8 mouse cellular contexts compared by ENCODE assay signal in genomic region chr3:105704031-105705008, GRCm38 (mm10). TPM values are rescaled to one million over a fixed set of nuclear protein-coding genes. Genes with fewer than 3 reads are reported as not detected.
DNase-seq lines count a peak whose midpoint lies in the region; ATAC-seq and TF ChIP-seq lines count a peak whose summit lies in the region.

Inka2 (plus strand) TSS chr3:105704599.

- H3K9ac ChIP-seq in hindbrain, postnatal 0 days (replicated peaks; ENCODE audit: low read length), result peak within 1 kb of the TSS; percentile 56

- H3K4me1 ChIP-seq in hindbrain, postnatal 0 days (ENCODE audit: insufficient read depth, low read length), result no peaks in the 10 kb centered on the region; the same call in 1 of the 2 replicates

- no peak for TF ChIP-seq CTCF in gastrocnemius, adult 2 months (IDR thresholded peaks at IDR 0.05)
- TF ChIP-seq CTCF in hindbrain, postnatal 0 days (IDR thresholded peaks at IDR 0.05; ENCODE audit: low read depth), result no peak

- H3K4me2 ChIP-seq in hindbrain, postnatal 0 days (ENCODE audit: low read depth, low read length), result peak within 1 kb of the TSS; percentile 87

- peak; percentile 93 for ATAC-seq in hindbrain, postnatal 0 days
- ATAC-seq in megakaryocyte progenitor cell, adult 5-6 weeks (replicated peaks; ENCODE audit: poor library complexity), result peak; percentile 84

- DNase-seq in adipocyte (ENCODE audit: low spot score), result peak; percentile 66
- peak; percentile 51 to 77 for DNase-seq in cerebellum, postnatal 4 days (ENCODE audit: low spot score in 2 of 2)
- DNase-seq in gastrocnemius, adult 2 months, result peak; percentile 91
- peak; percentile 92 for DNase-seq in hindbrain, postnatal 0 days (ENCODE audit: low spot score)
- DNase-seq in left cerebral cortex, postnatal 10 days (ENCODE audit: extremely low spot score in 1 of 2, low spot score in 2 of 2), result peak; percentile 81 to 88
- peak; percentile 77 for DNase-seq in right cerebral cortex, postnatal 14 days
- peak; percentile 68 to 71 for DNase-seq in urinary bladder, postnatal 4 days (ENCODE audit: low spot score in 2 of 2)

- 0 out of 2 replicates have a peak, but pooled peaks cover 4% of the 10 kb centered on the region for H3K27me3 ChIP-seq in hindbrain, postnatal 0 days (ENCODE audit: insufficient read depth, low read length)

- H3K36me3 ChIP-seq in hindbrain, postnatal 0 days (ENCODE audit: insufficient read depth, low read length), result no peaks in the 10 kb centered on the region

- H3K27ac ChIP-seq in gastrocnemius, adult 2 months, result peak within 1 kb of the TSS; percentile 92
- peak within 1 kb of the TSS; percentile 78 for H3K27ac ChIP-seq in hindbrain, postnatal 0 days

- intact Hi-C loops in gastrocnemius, adult 2 months (cut with DNase I), result loop anchor here (1.0 kb wide), 1 partner anchor 10 kb away; no protein-coding TSS in a partner anchor
- intact Hi-C loops in left cerebral cortex, postnatal 10 days (cut with DNase I), result no loop called here

- WGBS in hindbrain, postnatal 0 days, result 2% methylated on average over 40 of the region's 43 CpGs

- no peaks in the 10 kb centered on the region for H3K9me3 ChIP-seq in hindbrain, postnatal 0 days (ENCODE audit: low read length)

- H3K4me3 ChIP-seq in gastrocnemius, adult 2 months, result peak within 1 kb of the TSS; percentile 81
- peak within 1 kb of the TSS; percentile 52 for H3K4me3 ChIP-seq in hindbrain, postnatal 0 days (ENCODE audit: low read length)

RNA-seq across cellular contexts. Expression of gene Inka2, which starts in this region (rescaled TPM):
- 1 to 10 TPM; 2.9 to 4.5 TPM for total RNA-seq in gastrocnemius, adult 2 months (2021)
- 11.1 and 15.0 TPM in 2 replicates for total RNA-seq in hindbrain, postnatal 0 days (2014; rRNA removed)
- polyA plus RNA-seq in hindbrain, postnatal 0 days (2015; fragmentation: Nextera tagmentation; extraction: Ambion mirVana), result 5.5 and 8.5 TPM in 2 replicates
- 10 to 100 TPM; 41.2 to 42.6 TPM for total RNA-seq in left cerebral cortex, postnatal 10 days (2021)
- total RNA-seq in megakaryocyte progenitor cell, adult 5-6 weeks (2015), result 0.05 TPM in 1 of 2 replicates, not detected in the other
- 0.17 TPM in 1 of 2 replicates, not detected in the other for total RNA-seq in megakaryocyte progenitor cell, adult 5-6 weeks (2017)

Comparison
In these comparisons a context has a peak if more than half of its experiments do, and no peak if none do; other contexts are left out.
1. Peak in every context shown above with its lines: DNase-seq, ATAC-seq, H3K4me3 ChIP-seq and H3K27ac ChIP-seq.
2. Peak in ATAC-seq in megakaryocyte progenitor cell, adult 5-6 weeks; RNA of the gene not detected or under 1 TPM.